Mouse (Mus musculus) erythroblast, embryonic 14.5 days (primary cell): Measurements from ENCODE around the gene St3gal3. TPM values are rescaled to one million over a fixed set of nuclear protein-coding genes. Genes with fewer than 3 reads are reported as not detected.

Source experiments
- H3K27me3 ChIP-seq: 2 replicates; pipeline ENCODE4 v1.6.1; 2012; ENCODE audit warnings: inconsistent platforms; ENCODE audit not compliant: control insufficient read depth
- H3K36me3 ChIP-seq: 2 replicates; pipeline ENCODE4 v1.6.1; 2012; ENCODE audit warnings: mild to moderate bottlenecking, inconsistent platforms; ENCODE audit not compliant: control insufficient read depth
- H3K4me1 ChIP-seq: 2 replicates; pipeline ENCODE4 v1.6.1; 2012; ENCODE audit warnings: inconsistent platforms; ENCODE audit not compliant: control insufficient read depth
- H3K4me3 ChIP-seq: replicated peaks from 2 replicates; pipeline ENCODE3; 2012; ENCODE audit warnings: moderate library complexity, mild to moderate bottlenecking, inconsistent platforms
- H3K9me3 ChIP-seq: 2 replicates; pipeline ENCODE4 v1.6.1; 2012; ENCODE audit warnings: low read length, inconsistent platforms, mixed read lengths; ENCODE audit not compliant: control insufficient read depth
- GATA1 ChIP-seq: IDR thresholded peaks from 2 replicates; pipeline ENCODE4 v1.6.1; 2012; ENCODE audit warnings: low read length, inconsistent platforms, mixed read lengths
- TAL1 ChIP-seq: IDR thresholded peaks from 3 replicates; pipeline ENCODE4 v1.6.1; 2012; ENCODE audit warnings: low read length, inconsistent platforms, mixed read lengths
- polyA plus RNA-seq: library from polyadenylated mRNA; stranded (reverse); fragments of >175 nt; gene quantifications from 2 replicates; pipeline ENCODE4 v1.2.3, GENCODE M21; 2012

The St3gal3 gene
- polyA plus RNA-seq, 1 experiment = 0.85 TPM

- Histone ChIP-seq H3K36me3 (peaks cover 54% of the 10 kb centered on the region), H3K4me1 (peaks cover 63% of the 10 kb centered on the region), H3K4me3 (no peak overlapping the region), H3K9me3 (no peaks in the 10 kb centered on the region), H3K27me3 (no peaks in the 10 kb centered on the region; the same call in 1 of the 2 replicates)
- TF ChIP-seq TAL1 (no peak), GATA1 (no peak)
Measured at GRCm38 (mm10) chr4:117889471-117889870, 245.2 kb downstream of the St3gal3 start.

GRCm38 (mm10) chr4:117887920-117888319, 246.8 kb downstream of the St3gal3 start:
- TF ChIP-seq TAL1 (no peak), GATA1 (no peak)
- H3K4me3 ChIP-seq = peak overlapping the region; percentile 92
- H3K27me3 ChIP-seq = peaks cover 15% of the 10 kb centered on the region
- H3K9me3 ChIP-seq = no peaks in the 10 kb centered on the region
- H3K4me1 ChIP-seq = peaks cover 74% of the 10 kb centered on the region
- H3K36me3 ChIP-seq = peaks cover 52% of the 10 kb centered on the region

DNA sequence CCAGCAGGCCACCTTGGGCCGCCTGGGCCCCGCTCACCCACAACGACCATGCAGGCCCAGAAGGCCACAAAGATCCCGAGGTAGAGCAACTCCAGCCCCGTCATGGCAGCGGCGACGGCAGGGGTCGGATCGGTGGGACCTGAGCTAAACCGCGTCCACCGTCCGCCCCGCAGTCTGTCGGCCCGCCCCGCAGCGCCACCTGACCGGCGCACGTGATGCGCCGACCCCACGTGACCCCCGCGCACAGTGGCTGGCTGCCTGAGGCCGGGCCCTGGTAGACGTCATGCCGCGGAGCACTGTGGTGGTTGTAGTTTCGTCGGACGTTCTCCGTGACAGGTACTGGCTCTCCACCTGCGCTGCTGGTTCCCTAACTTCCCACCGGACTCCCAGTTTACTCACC, 247.6 kb downstream of the St3gal3 start, which contains the start of gene Atp6v0b:
Atp6v0b (minus strand) TSS at position 201 of the 400 bp plus-strand sequence.
- peaks cover 23% of the 10 kb centered on the region for H3K27me3 ChIP-seq
- TF ChIP-seq GATA1 = no peak
- no peak for TF ChIP-seq TAL1
- peaks cover 73% of the 10 kb centered on the region for H3K4me1 ChIP-seq
- no peaks in the 10 kb centered on the region for H3K9me3 ChIP-seq
- peak within 1 kb of the TSS; percentile 92 for H3K4me3 ChIP-seq
- peaks cover 52% of the 10 kb centered on the region for H3K36me3 ChIP-seq

- H3K36me3 ChIP-seq = peaks cover 52% of the 10 kb centered on the region
- peaks cover 28% of the 10 kb centered on the region for H3K27me3 ChIP-seq
- peak overlapping the region; percentile 92 for H3K4me3 ChIP-seq
- no peaks in the 10 kb centered on the region for H3K9me3 ChIP-seq
- no peak for TF ChIP-seq GATA1
- no peak for TF ChIP-seq TAL1
- peaks cover 71% of the 10 kb centered on the region for H3K4me1 ChIP-seq
Measured at GRCm38 (mm10) chr4:117886644-117887043, 248.1 kb downstream of the St3gal3 start.

DNA sequence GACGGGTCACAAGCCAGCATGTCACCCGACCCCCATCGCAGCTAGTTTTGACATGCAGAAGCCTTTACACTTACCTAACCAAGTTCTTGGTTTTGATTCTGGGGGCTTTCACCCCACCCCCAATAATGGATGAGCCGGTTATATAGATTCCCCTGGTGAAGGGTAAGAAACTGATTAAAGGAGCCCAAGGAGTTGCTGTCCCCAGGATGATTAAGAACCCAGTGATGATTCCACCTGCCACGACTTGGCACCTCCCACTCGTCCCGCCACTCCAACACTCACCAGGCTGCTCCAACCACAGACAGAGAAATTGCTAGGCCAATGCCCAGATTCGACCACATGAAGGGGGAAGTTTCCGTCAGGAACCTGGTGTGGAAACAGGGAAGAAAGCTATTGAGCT, 248.7 kb downstream of the St3gal3 start:
- TF ChIP-seq TAL1 (no peak), GATA1 (no peak)
- H3K27me3 ChIP-seq = peaks cover 35% of the 10 kb centered on the region
- H3K4me1 ChIP-seq = peaks cover 64% of the 10 kb centered on the region
- peak overlapping the region; percentile 92 for H3K4me3 ChIP-seq
- H3K9me3 ChIP-seq = no peaks in the 10 kb centered on the region
- peaks cover 52% of the 10 kb centered on the region for H3K36me3 ChIP-seq

DNA sequence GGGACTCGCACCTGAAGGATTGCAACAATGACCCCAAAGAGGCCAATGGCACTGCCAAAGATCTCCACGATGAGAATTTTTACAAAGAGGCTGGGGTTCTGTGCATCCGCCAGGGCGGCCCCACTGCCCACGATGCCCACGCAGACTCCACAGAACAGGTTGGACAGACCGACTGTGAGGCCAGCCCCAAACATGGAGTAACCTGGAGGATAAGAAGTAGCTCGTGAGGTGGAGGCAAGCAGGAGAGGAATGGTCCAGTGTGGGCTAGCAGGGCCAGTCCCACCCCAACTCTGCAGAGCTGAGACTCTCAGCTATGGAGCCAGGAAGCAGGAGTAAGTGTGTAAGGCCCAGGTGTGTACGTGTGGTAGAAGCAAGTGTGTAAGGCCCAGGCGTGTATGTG, 249.6 kb downstream of the St3gal3 start:
- H3K4me3 ChIP-seq = peak overlapping the region; percentile 92
- H3K4me1 ChIP-seq = peaks cover 55% of the 10 kb centered on the region
- H3K27me3 ChIP-seq = peaks cover 44% of the 10 kb centered on the region
- peaks cover 44% of the 10 kb centered on the region for H3K36me3 ChIP-seq
- TF ChIP-seq GATA1 = no peak
- no peak for TF ChIP-seq TAL1
- H3K9me3 ChIP-seq = no peaks in the 10 kb centered on the region

DNA sequence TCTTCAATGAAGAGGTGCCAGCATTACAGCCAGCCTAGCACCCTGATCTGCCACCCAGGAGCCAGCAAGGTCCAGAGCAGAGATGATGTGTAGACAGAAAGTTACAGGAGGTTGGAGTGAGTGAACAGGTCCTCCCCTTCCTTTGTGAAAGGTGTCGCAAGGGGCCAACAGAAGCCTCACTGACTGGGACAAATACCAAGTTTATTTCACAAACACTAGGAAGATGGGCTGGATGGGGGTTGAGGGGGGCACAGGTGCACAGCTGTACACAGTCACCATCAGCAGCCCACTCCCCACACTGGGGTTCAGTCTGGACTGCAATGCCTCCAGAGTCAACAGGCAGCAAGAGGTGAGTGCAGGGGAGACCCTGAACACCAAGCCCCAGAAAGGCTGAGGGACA, 250.6 kb downstream of the St3gal3 start:
- no peaks in the 10 kb centered on the region for H3K9me3 ChIP-seq
- H3K4me1 ChIP-seq = peaks cover 50% of the 10 kb centered on the region
- TF ChIP-seq GATA1 (no peak), TAL1 (no peak)
- peak overlapping the region; percentile 62 for H3K4me3 ChIP-seq
- peaks cover 48% of the 10 kb centered on the region for H3K27me3 ChIP-seq
- peaks cover 34% of the 10 kb centered on the region for H3K36me3 ChIP-seq

GRCm38 (mm10) chr4:117882701-117883691, 251.7 kb downstream of the St3gal3 start, which contains the start of gene B4galt2:
TSS of gene B4galt2 (minus strand) at chr4:117883487.
- peaks cover 48% of the 10 kb centered on the region for H3K27me3 ChIP-seq
- peaks cover 31% of the 10 kb centered on the region for H3K36me3 ChIP-seq
- H3K9me3 ChIP-seq = no peaks in the 10 kb centered on the region
- no peak for TF ChIP-seq GATA1
- TF ChIP-seq TAL1 = no peak
- peaks cover 48% of the 10 kb centered on the region for H3K4me1 ChIP-seq
- peak within 1 kb of the TSS; percentile 62 for H3K4me3 ChIP-seq

Other genes starting within 250 kb of the St3gal3 start
- gene Atp6v0b, start 247.6 kb downstream of the St3gal3 start, polyA plus RNA-seq = 37.5 and 76.2 TPM in 2 replicates
- 0.31 and 0.65 TPM in 2 replicates for gene Dph2, start 242.9 kb downstream of the St3gal3 start, polyA plus RNA-seq
- gene Ipo13, start 219.9 kb downstream of the St3gal3 start, polyA plus RNA-seq = 3.5 and 3.8 TPM in 2 replicates
- 4.5 and 4.9 TPM in 2 replicates for gene Artn, start 205.2 kb downstream of the St3gal3 start, polyA plus RNA-seq
- 2.6 and 3.3 TPM in 2 replicates for gene Kdm4a, start 45.1 kb upstream of the St3gal3 start, polyA plus RNA-seq
- 0.01 and 0.02 TPM in 2 replicates for gene Ptprf, start 156.5 kb upstream of the St3gal3 start, polyA plus RNA-seq